Mouse (Mus musculus) liver, embryonic 14.5 days (tissue): ENCODE data around the gene Ankrd52.

Experiments used
- CTCF ChIP-seq: IDR thresholded peaks from 2 replicates; pipeline ENCODE4 v1.5.1; 2016; ENCODE audit warnings: antibody characterized with exemption, low read depth, control low read depth
- EP300 ChIP-seq: IDR thresholded peaks from 2 replicates; pipeline ENCODE4 v1.6.1; 2016; ENCODE audit warnings: antibody characterized with exemption, low read depth

DNA sequence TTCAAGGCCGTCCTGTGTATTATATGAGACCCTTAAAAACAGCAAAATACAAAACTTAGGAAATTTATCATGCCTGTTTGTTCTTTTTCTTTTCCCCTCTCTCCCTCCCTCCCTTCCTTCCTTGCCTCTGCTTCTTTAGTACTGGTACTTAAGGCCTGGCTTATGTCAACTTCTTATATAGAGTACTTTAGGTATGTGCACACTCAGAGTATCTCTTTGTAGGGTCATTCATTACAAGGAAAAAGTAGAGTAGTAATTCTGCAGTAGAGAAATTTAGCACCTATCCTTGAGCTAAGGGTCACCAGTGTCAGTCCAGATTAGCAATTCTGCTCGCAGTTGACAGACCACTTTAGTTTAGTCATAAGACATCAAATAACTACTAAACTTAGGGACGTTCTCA lies 48.3 kb downstream of the Ankrd52 start:
- no peak for TF ChIP-seq CTCF
- no peak for TF ChIP-seq EP300
